Mouse (Mus musculus) midbrain, embryonic 12.5 days (tissue): ENCODE measurements around the gene Pde4d. TPM values are rescaled to one million over a fixed set of nuclear protein-coding genes. Genes with fewer than 3 reads are reported as not detected.

ENCODE experiments used
- ATAC-seq: fragments of 200-750 bp; cut with Nextera tagmentation; 2 replicates; pipeline ENCODE4 v1.8.0; 2017; ENCODE audit warnings: low read depth, moderate TSS enrichment, moderate library complexity; ENCODE audit not compliant: low FRiP score
- H3K27ac ChIP-seq: fragments of 300-500 bp; sonication (generic); replicated peaks from 2 replicates; pipeline ENCODE4 v1.5.1; 2016; ENCODE audit warnings: mild to moderate bottlenecking
- H3K27me3 ChIP-seq: fragments of 300-500 bp; sonication (generic); 2 replicates; pipeline ENCODE4 v1.6.1; 2016; ENCODE audit warnings: mild to moderate bottlenecking
- H3K36me3 ChIP-seq: fragments of 300-500 bp; sonication (generic); 2 replicates; pipeline ENCODE4 v1.6.1; 2016
- H3K4me1 ChIP-seq: fragments of 300-500 bp; sonication (generic); 2 replicates; pipeline ENCODE4 v1.6.1; 2016
- H3K4me2 ChIP-seq: fragments of 300-500 bp; sonication (generic); replicated peaks from 2 replicates; pipeline ENCODE4 v1.6.1; 2016; ENCODE audit warnings: mild to moderate bottlenecking, moderate library complexity
- H3K4me3 ChIP-seq: fragments of 300-500 bp; sonication (generic); 2 replicates; pipeline ENCODE4 v1.5.1; 2016; ENCODE audit warnings: mild to moderate bottlenecking
- H3K9ac ChIP-seq: fragments of 300-500 bp; sonication (generic); replicated peaks from 2 replicates; pipeline ENCODE4 v1.6.1; 2016; ENCODE audit warnings: mild to moderate bottlenecking, moderate library complexity
- H3K9me3 ChIP-seq: fragments of 300-500 bp; sonication (generic); 2 replicates; pipeline ENCODE4 v1.6.1; 2016; ENCODE audit warnings: mild to moderate bottlenecking
- WGBS: fragments of 180-500 bp; shearing (Covaris S2); methylation state at CpG from one replicate; pipeline ENCODE4 v1.1.7; 2016; 5-methylcytosine and 5-hydroxymethylcytosine counted together
- polyA plus RNA-seq: library from polyadenylated mRNA; unstranded; fragments of >200 nt; fragmentation: Nextera tagmentation; extraction: Ambion mirVana; gene quantifications from 2 replicates; pipeline ENCODE4 v1.2.1, GENCODE M21; 2016

Gene Pde4d
- polyA plus RNA-seq, 1 experiment from 2014 or later = 21.4 TPM

GRCm38 (mm10) chr13:109609106-109609804, 1159.5 kb downstream of the Pde4d start:
- ATAC-seq = no peak

GRCm38 (mm10) chr13:109609805-109610187, 1160.0 kb downstream of the Pde4d start:
- 20% methylated on average over 3 of the region's 3 CpGs for WGBS
- Histone ChIP-seq H3K4me1 (no peaks in the 10 kb centered on the region), H3K36me3 (no peaks in the 10 kb centered on the region), H3K27me3 (no peaks in the 10 kb centered on the region), H3K9me3 (no peaks in the 10 kb centered on the region), H3K27ac (no peak overlapping the region), H3K9ac (no peak overlapping the region), H3K4me3 (no peak overlapping the region), H3K4me2 (no peak overlapping the region)
- peak; percentile 78; the same call in 1 of the 2 replicates for ATAC-seq

More at GRCm38 (mm10) chr13:109609106-109609804, 1159.5 kb downstream of the Pde4d start:
- Histone ChIP-seq H3K27me3 (no peaks in the 10 kb centered on the region), H3K4me3 (no peak overlapping the region), H3K4me2 (no peak overlapping the region), H3K36me3 (no peaks in the 10 kb centered on the region), H3K4me1 (no peaks in the 10 kb centered on the region), H3K9me3 (no peaks in the 10 kb centered on the region), H3K27ac (no peak overlapping the region), H3K9ac (no peak overlapping the region)
- WGBS = 77% methylated on average over 9 of the region's 9 CpGs

- Histone ChIP-seq H3K27ac (no peak overlapping the region), H3K4me1 (no peaks in the 10 kb centered on the region), H3K9me3 (no peaks in the 10 kb centered on the region), H3K4me3 (no peak overlapping the region), H3K4me2 (no peak overlapping the region), H3K36me3 (no peaks in the 10 kb centered on the region), H3K27me3 (no peaks in the 10 kb centered on the region), H3K9ac (no peak overlapping the region)
- ATAC-seq = no peak
- 99% methylated on average over 2 of the region's 2 CpGs for WGBS
These were observed 1161.0 kb downstream of the Pde4d start for GRCm38 (mm10) chr13:109610772-109611171.

GRCm38 (mm10) chr13:109615213-109615784, 1165.6 kb downstream of the Pde4d start:
- 68% methylated on average over 8 of the region's 8 CpGs for WGBS
- H3K27ac ChIP-seq = no peak overlapping the region

GRCm38 (mm10) chr13:109615785-109616281, 1166.1 kb downstream of the Pde4d start:
- H3K4me3 ChIP-seq = no peak overlapping the region
- ATAC-seq = 0 out of 2 replicates have a peak, but pooled peaks have one; percentile 16
- H3K9ac ChIP-seq = no peak overlapping the region
- no peaks in the 10 kb centered on the region for H3K27me3 ChIP-seq
- no peaks in the 10 kb centered on the region for H3K36me3 ChIP-seq
- no peaks in the 10 kb centered on the region for H3K9me3 ChIP-seq
- H3K4me2 ChIP-seq = no peak overlapping the region
- H3K27ac ChIP-seq = no peak overlapping the region
- no peaks in the 10 kb centered on the region for H3K4me1 ChIP-seq
- WGBS = 12% methylated on average over 7 of the region's 7 CpGs

More at GRCm38 (mm10) chr13:109615213-109615784, 1165.6 kb downstream of the Pde4d start:
- Histone ChIP-seq H3K9ac (no peak overlapping the region), H3K36me3 (no peaks in the 10 kb centered on the region), H3K4me3 (no peak overlapping the region), H3K4me2 (no peak overlapping the region), H3K9me3 (no peaks in the 10 kb centered on the region), H3K27me3 (no peaks in the 10 kb centered on the region), H3K4me1 (no peaks in the 10 kb centered on the region)
- no peak for ATAC-seq

GRCm38 (mm10) chr13:109619158-109619657, 1169.5 kb downstream of the Pde4d start:
- Histone ChIP-seq H3K27ac (no peak overlapping the region), H3K4me3 (no peak overlapping the region), H3K9me3 (no peaks in the 10 kb centered on the region), H3K4me2 (no peak overlapping the region), H3K4me1 (no peaks in the 10 kb centered on the region), H3K9ac (no peak overlapping the region), H3K36me3 (no peaks in the 10 kb centered on the region), H3K27me3 (no peaks in the 10 kb centered on the region)
- WGBS = 83% methylated on average over 2 of the region's 2 CpGs
- no peak for ATAC-seq

- no peak for ATAC-seq
- H3K27me3 ChIP-seq = no peaks in the 10 kb centered on the region
- no peak overlapping the region for H3K9ac ChIP-seq
- H3K4me2 ChIP-seq = no peak overlapping the region
- H3K4me1 ChIP-seq = no peaks in the 10 kb centered on the region
- H3K4me3 ChIP-seq = no peak overlapping the region
- no peak overlapping the region for H3K27ac ChIP-seq
- no peaks in the 10 kb centered on the region for H3K9me3 ChIP-seq
- H3K36me3 ChIP-seq = no peaks in the 10 kb centered on the region
- WGBS = 74% methylated on average over 5 of the region's 5 CpGs
These were observed 1172.5 kb downstream of the Pde4d start for GRCm38 (mm10) chr13:109622207-109622606.

- Histone ChIP-seq H3K27ac (no peak overlapping the region), H3K36me3 (no peaks in the 10 kb centered on the region), H3K4me1 (no peaks in the 10 kb centered on the region), H3K4me3 (no peak overlapping the region), H3K9ac (no peak overlapping the region), H3K27me3 (no peaks in the 10 kb centered on the region), H3K9me3 (no peaks in the 10 kb centered on the region), H3K4me2 (no peak overlapping the region)
- ATAC-seq = no peak
- WGBS = 84% methylated on average over 2 of the region's 2 CpGs
These were observed 1173.5 kb downstream of the Pde4d start for GRCm38 (mm10) chr13:109623201-109623600.

- Histone ChIP-seq H3K9me3 (no peaks in the 10 kb centered on the region), H3K4me3 (no peak overlapping the region), H3K27me3 (no peaks in the 10 kb centered on the region), H3K4me2 (no peak overlapping the region), H3K4me1 (no peaks in the 10 kb centered on the region), H3K9ac (no peak overlapping the region), H3K36me3 (no peaks in the 10 kb centered on the region), H3K27ac (no peak overlapping the region)
- WGBS = 93% methylated on average over 11 of the region's 11 CpGs
- ATAC-seq = no peak
These were observed 1175.1 kb downstream of the Pde4d start for GRCm38 (mm10) chr13:109624772-109625349.

GRCm38 (mm10) chr13:109625466-109626129, 1175.8 kb downstream of the Pde4d start:
- no peak overlapping the region for H3K9ac ChIP-seq
- no peaks in the 10 kb centered on the region for H3K36me3 ChIP-seq
- H3K4me1 ChIP-seq = no peaks in the 10 kb centered on the region
- no peaks in the 10 kb centered on the region for H3K9me3 ChIP-seq
- H3K4me3 ChIP-seq = no peak overlapping the region
- no peaks in the 10 kb centered on the region for H3K27me3 ChIP-seq
- no peak for ATAC-seq
- WGBS = 94% methylated on average over 18 of the region's 18 CpGs
- no peak overlapping the region for H3K4me2 ChIP-seq
- H3K27ac ChIP-seq = no peak overlapping the region

GRCm38 (mm10) chr13:109627265-109627664, 1177.5 kb downstream of the Pde4d start:
- Histone ChIP-seq H3K9me3 (no peaks in the 10 kb centered on the region), H3K27me3 (no peaks in the 10 kb centered on the region), H3K4me3 (no peak overlapping the region), H3K4me1 (peaks cover 7% of the 10 kb centered on the region), H3K27ac (no peak overlapping the region), H3K36me3 (no peaks in the 10 kb centered on the region), H3K9ac (no peak overlapping the region), H3K4me2 (no peak overlapping the region)
- WGBS = 87% methylated on average over 2 of the region's 2 CpGs
- no peak for ATAC-seq

- H3K27me3 ChIP-seq = no peaks in the 10 kb centered on the region
- no peak overlapping the region for H3K4me3 ChIP-seq
- 0 out of 2 replicates have a peak, but pooled peaks have one; percentile 25 for ATAC-seq
- H3K9me3 ChIP-seq = no peaks in the 10 kb centered on the region
- no peak overlapping the region for H3K4me2 ChIP-seq
- no peak overlapping the region for H3K9ac ChIP-seq
- no peaks in the 10 kb centered on the region for H3K36me3 ChIP-seq
- 83% methylated on average over 4 of the region's 4 CpGs for WGBS
- no peak overlapping the region for H3K27ac ChIP-seq
- H3K4me1 ChIP-seq = peaks cover 19% of the 10 kb centered on the region
These were observed 1178.9 kb downstream of the Pde4d start for GRCm38 (mm10) chr13:109628606-109629005.
